Mouse (Mus musculus) lung, postnatal 0 days (tissue): ENCODE measurements around the gene Trap1.

ENCODE experiments used
- CTCF ChIP-seq: IDR thresholded peaks from 2 replicates; pipeline ENCODE4 v1.5.1; 2016; ENCODE audit warnings: antibody characterized with exemption, mild to moderate bottlenecking
- EP300 ChIP-seq: IDR thresholded peaks from 2 replicates; pipeline ENCODE4 v1.6.1; 2016; ENCODE audit warnings: antibody characterized with exemption, mild to moderate bottlenecking, control low read depth

- TF ChIP-seq EP300, result no peak
- no peak for TF ChIP-seq CTCF
Measured at GRCm38 (mm10) chr16:4041646-4042045, 36.0 kb downstream of the Trap1 start.
